Mouse (Mus musculus): ENCODE measurements around the gene Sec14l2. TPM values are rescaled to one million over a fixed set of nuclear protein-coding genes. Genes with fewer than 3 reads are reported as not detected.

Gene Sec14l2
- polyA plus RNA-seq, 2 experiments: 4.5 to 9.5 TPM

DNA sequence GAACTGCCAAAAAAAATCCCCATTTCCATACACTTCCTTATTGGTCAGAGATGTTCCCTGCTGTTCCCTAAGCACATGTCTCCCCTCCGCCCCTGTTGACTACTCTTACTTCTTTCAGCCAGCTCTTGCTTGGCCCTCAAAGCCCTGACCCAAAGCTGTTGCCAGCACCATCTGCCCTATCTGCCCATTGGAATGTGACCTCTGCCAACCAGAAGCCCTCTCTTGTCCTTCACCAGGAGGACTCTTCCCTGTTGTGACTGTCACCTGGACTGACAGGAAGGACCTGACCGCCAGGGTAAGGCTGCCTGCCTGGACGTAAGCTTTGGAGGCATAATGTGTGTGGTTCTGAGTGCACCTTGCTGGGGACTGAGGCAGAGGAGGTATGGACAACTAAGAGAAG is 1.5 kb downstream of the Sec14l2 start:
- DNase-seq (ENCODE audit: low read depth in 3 of 3, low spot score in 3 of 3) (no peak), ATAC-seq (ENCODE audit: insufficient read depth) (no peak)
- no peak overlapping the region for H3K4me3 ChIP-seq (ENCODE audit: insufficient read depth in 1 of 2, low read depth in 2 of 2, low read length in 2 of 2)
- H3K9ac ChIP-seq (replicated peaks): no peak overlapping the region
- TF ChIP-seq CTCF (IDR thresholded peaks at IDR 0.05; ENCODE audit: low read depth) (no peak), EP300 (IDR thresholded peaks at IDR 0.05; ENCODE audit: low read depth) (no peak)
- H3K4me1 ChIP-seq (replicated peaks; ENCODE audit: control insufficient read depth in 2 of 2, insufficient read depth in 2 of 2, low read length in 1 of 2): peaks cover 14 to 32% of the 10 kb centered on the region in 2 experiments
- H3K4me2 ChIP-seq (ENCODE audit: low read depth): no peak overlapping the region
- peaks cover 32% of the 10 kb centered on the region for H3K27me3 ChIP-seq (ENCODE audit: control insufficient read depth, insufficient read depth, low read length)
- H3K27ac ChIP-seq: no peak overlapping the region
- 81% methylated on average over 3 of the region's 3 CpGs for WGBS (ENCODE audit: insufficient replicate concordance)
- H3K36me3 ChIP-seq (replicated peaks; ENCODE audit: control insufficient read depth, insufficient read depth, low read depth): no peaks in the 10 kb centered on the region
- H3K9me3 ChIP-seq (ENCODE audit: control insufficient read depth, low read length): no peaks in the 10 kb centered on the region; the same call in 1 of the 2 replicates

DNA sequence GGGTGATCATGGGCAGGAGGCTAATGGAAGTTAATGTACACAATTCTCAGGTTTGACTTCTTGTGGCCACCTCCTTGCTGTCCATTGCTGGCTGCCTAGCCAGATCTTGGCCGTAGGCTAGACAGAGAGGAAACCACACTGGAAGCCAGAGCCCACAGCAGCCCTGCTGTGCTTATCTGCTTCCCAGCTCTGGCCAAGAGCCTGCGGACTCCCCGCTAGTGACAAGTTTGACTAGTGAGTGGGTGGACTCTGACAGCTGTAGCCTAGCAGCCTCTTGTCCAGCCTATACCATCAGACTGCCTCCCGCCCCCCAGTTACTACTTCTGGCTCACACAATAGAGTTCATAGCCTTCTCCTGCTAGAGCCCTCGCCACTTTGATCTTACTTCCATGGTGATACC is 3.6 kb downstream of the Sec14l2 start:
- ATAC-seq (ENCODE audit: insufficient read depth) (no peak), DNase-seq (ENCODE audit: low read depth in 3 of 3, low spot score in 3 of 3) (no peak)
- Histone ChIP-seq H3K9ac (replicated peaks) (no peak overlapping the region), H3K27ac (no peak overlapping the region), H3K4me2 (ENCODE audit: low read depth) (no peak overlapping the region), H3K9me3 (ENCODE audit: control insufficient read depth, low read length) (no peaks in the 10 kb centered on the region), H3K4me1 (replicated peaks; ENCODE audit: control insufficient read depth in 2 of 2, insufficient read depth in 2 of 2, low read length in 1 of 2) (peaks cover 16 to 40% of the 10 kb centered on the region in 2 experiments), H3K36me3 (replicated peaks; ENCODE audit: control insufficient read depth, insufficient read depth, low read depth) (no peaks in the 10 kb centered on the region), H3K4me3 (ENCODE audit: insufficient read depth in 1 of 2, low read depth in 2 of 2, low read length in 2 of 2) (no peak overlapping the region), H3K27me3 (ENCODE audit: control insufficient read depth, insufficient read depth, low read length) (peaks cover 32% of the 10 kb centered on the region)
- WGBS (ENCODE audit: insufficient replicate concordance): 8% methylated on average over 5 of the region's 5 CpGs
- TF ChIP-seq EP300 (IDR thresholded peaks at IDR 0.05; ENCODE audit: low read depth): no peak
- TF ChIP-seq CTCF (IDR thresholded peaks at IDR 0.05; ENCODE audit: low read depth): no peak

DNA sequence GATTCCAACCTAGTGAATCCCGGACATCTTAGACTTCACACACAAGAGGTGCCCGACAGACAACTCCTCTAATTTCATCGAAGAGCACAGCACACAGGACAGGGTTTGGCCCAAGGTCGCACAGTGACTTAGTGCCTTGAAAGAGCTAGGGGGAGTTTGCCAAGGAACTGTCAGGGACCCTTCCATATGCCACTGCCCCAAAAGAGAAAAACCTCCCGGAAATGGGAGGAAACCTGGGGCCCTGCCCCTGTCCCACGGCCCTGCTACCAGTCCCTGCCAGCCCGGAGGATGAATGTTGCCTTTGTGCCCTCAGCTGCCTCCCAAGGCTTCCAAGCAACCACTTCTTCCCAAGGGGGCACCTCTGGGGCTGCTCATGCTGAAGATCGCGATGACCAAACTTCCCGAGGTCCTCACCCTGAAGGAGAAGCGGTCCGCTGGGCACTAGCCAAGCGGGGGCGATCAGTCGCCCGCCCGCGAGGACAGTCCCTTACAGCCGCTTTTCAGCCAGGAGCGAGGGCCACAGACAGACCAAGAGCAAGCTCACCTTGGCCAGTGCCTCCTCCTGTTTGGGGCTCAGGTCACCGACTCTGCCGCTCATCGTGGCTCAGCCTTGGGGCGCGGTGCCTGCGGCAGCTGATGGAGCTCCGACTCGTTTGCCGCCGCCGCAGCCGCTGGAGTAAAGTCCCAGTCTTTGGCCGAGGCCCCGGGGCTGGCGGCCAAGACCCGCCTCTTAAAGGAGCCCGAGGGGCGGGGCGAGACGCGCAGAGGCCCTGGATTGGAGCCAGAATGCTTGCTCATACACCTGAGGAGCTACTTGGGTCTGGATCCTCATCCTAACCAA is 4.9 kb downstream of the Sec14l2 start:
- no peak for DNase-seq (ENCODE audit: low read depth in 3 of 3, low spot score in 3 of 3)
- peaks cover 16 to 37% of the 10 kb centered on the region in 2 experiments for H3K4me1 ChIP-seq (replicated peaks; ENCODE audit: control insufficient read depth in 2 of 2, insufficient read depth in 2 of 2, low read length in 1 of 2)

DNA sequence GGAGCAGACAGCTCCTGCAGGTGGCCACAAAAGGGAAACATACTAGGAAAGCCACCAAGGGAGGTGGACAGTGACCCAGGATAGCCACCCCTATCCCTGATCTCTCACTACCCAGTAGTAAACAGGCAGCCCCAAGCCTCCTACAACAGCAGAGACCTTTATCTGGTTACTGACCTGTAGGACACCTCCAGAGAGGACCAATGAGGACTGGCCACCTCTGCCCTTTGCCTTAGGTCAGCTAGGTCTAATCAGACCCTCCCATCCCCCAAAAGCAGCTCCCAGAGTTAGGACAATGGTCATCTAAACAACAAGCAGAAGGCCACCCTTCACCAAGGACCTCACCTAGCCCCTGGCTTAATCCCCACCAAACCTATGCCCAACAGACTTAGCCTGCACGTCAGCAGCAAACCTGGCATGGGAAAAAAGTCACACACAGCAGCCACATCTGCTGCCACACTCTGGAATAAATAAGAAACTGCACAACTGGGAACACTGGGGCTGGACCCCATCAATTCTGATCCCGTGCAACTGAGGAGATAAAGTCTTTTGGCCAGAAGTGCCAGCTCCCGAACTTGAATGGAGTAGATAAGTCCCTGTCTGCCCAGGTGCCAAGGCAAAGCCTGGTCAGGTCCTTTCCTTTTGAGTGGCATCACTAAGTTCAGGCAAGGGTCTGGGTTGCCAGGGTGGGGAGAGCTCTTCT is 5.7 kb downstream of the Sec14l2 start:
- Histone ChIP-seq H3K4me2 (ENCODE audit: low read depth) (peak overlapping the region; percentile 81), H3K27me3 (ENCODE audit: control insufficient read depth, insufficient read depth, low read length) (peaks cover 32% of the 10 kb centered on the region), H3K27ac (no peak overlapping the region), H3K9ac (replicated peaks) (peak overlapping the region; percentile 63; the same call in 1 of the 2 replicates), H3K4me3 (ENCODE audit: insufficient read depth in 1 of 2, low read depth in 2 of 2, low read length in 2 of 2) (peak overlapping the region; percentile 43 to 65), H3K9me3 (ENCODE audit: control insufficient read depth, low read length) (no peaks in the 10 kb centered on the region), H3K36me3 (replicated peaks; ENCODE audit: control insufficient read depth, insufficient read depth, low read depth) (no peaks in the 10 kb centered on the region), H3K4me1 (replicated peaks; ENCODE audit: control insufficient read depth in 2 of 2, insufficient read depth in 2 of 2, low read length in 1 of 2) (peaks cover 12 to 29% of the 10 kb centered on the region in 2 experiments)
- WGBS (ENCODE audit: insufficient replicate concordance): 8% methylated on average over 3 of the region's 3 CpGs
- DNase-seq (ENCODE audit: low read depth in 3 of 3, low spot score in 3 of 3) (no peak), ATAC-seq (ENCODE audit: insufficient read depth) (peak; percentile 42)
- TF ChIP-seq EP300 (IDR thresholded peaks at IDR 0.05; ENCODE audit: low read depth) (no peak), CTCF (IDR thresholded peaks at IDR 0.05; ENCODE audit: low read depth) (peak; percentile 30; the same call in 1 of the 2 replicates)

More for the DNA sequence above, 4.9 kb downstream of the Sec14l2 start:
- peak; percentile 55 for ATAC-seq (ENCODE audit: insufficient read depth)
- H3K4me3 ChIP-seq (ENCODE audit: insufficient read depth in 1 of 2, low read depth in 2 of 2, low read length in 2 of 2): peak overlapping the region; percentile 43 to 65
- H3K9ac ChIP-seq (replicated peaks): peak overlapping the region; percentile 63
- TF ChIP-seq CTCF (IDR thresholded peaks at IDR 0.05; ENCODE audit: low read depth): no peak
- TF ChIP-seq EP300 (IDR thresholded peaks at IDR 0.05; ENCODE audit: low read depth): no peak
- no peaks in the 10 kb centered on the region for H3K36me3 ChIP-seq (replicated peaks; ENCODE audit: control insufficient read depth, insufficient read depth, low read depth)
- peak overlapping the region; percentile 81 for H3K4me2 ChIP-seq (ENCODE audit: low read depth)
- no peaks in the 10 kb centered on the region for H3K9me3 ChIP-seq (ENCODE audit: control insufficient read depth, low read length)
- H3K27me3 ChIP-seq (ENCODE audit: control insufficient read depth, insufficient read depth, low read length): peaks cover 32% of the 10 kb centered on the region
- H3K27ac ChIP-seq: no peak overlapping the region
- 3% methylated on average over 41 of the region's 41 CpGs for WGBS (ENCODE audit: insufficient replicate concordance)
